Mouse (Mus musculus) limb, embryonic 11.5 days (tissue): ENCODE data around the gene Mtln. TPM values are rescaled to one million over a fixed set of nuclear protein-coding genes. Genes with fewer than 3 reads are reported as not detected.

Source experiments
- ATAC-seq: fragments of 200-750 bp; cut with Nextera tagmentation; 2 replicates; pipeline ENCODE4 v1.8.0; 2017; ENCODE audit warnings: low read depth; ENCODE audit not compliant: insufficient number of reproducible peaks, low FRiP score, low TSS enrichment
- DNase-seq: peaks from one replicate; pipeline ENCODE4 v3.0.0-alpha.2; 2015; ENCODE audit warnings: low spot score
- H3K27ac ChIP-seq: fragments of 300-500 bp; sonication (generic); replicated peaks from 2 replicates; pipeline ENCODE4 v1.5.1; 2014; ENCODE audit warnings: low read depth, mild to moderate bottlenecking, low read length
- H3K27me3 ChIP-seq: fragments of 300-500 bp; sonication (generic); 2 replicates; pipeline ENCODE4 v1.6.1; 2014; ENCODE audit warnings: mild to moderate bottlenecking, low read length, mixed read lengths; ENCODE audit not compliant: control insufficient read depth, insufficient read depth
- H3K36me3 ChIP-seq: fragments of 300-500 bp; sonication (generic); 2 replicates; pipeline ENCODE4 v1.6.1; 2014; ENCODE audit warnings: mild to moderate bottlenecking, low read length, moderate library complexity, mixed read lengths; ENCODE audit not compliant: control insufficient read depth, insufficient read depth
- H3K4me1 ChIP-seq: fragments of 300-500 bp; sonication (generic); 2 replicates; pipeline ENCODE4 v1.6.1; 2014; ENCODE audit warnings: low read length, mixed read lengths; ENCODE audit not compliant: control insufficient read depth, insufficient read depth
- H3K4me2 ChIP-seq: fragments of 300-500 bp; sonication (generic); 2 replicates; pipeline ENCODE4 v1.6.1; 2014; ENCODE audit warnings: low read depth, mild to moderate bottlenecking, moderate library complexity; ENCODE audit not compliant: severe bottlenecking
- H3K4me3 ChIP-seq: fragments of 300-500 bp; sonication (generic); 2 replicates; pipeline ENCODE4 v1.5.1; 2014; ENCODE audit warnings: low read depth, low read length
- H3K9ac ChIP-seq: fragments of 300-500 bp; sonication (generic); 2 replicates; pipeline ENCODE4 v1.6.1; 2014; ENCODE audit warnings: mild to moderate bottlenecking, low read length
- H3K9me3 ChIP-seq: fragments of 300-500 bp; sonication (generic); 2 replicates; pipeline ENCODE4 v1.6.1; 2016; ENCODE audit warnings: low read length; ENCODE audit not compliant: control insufficient read depth
- WGBS: fragments of 180-500 bp; shearing (Covaris S2); extraction: QIAGEN DNeasy Blood & Tissue Kit; methylation state at CpG from one replicate; pipeline ENCODE4 v1.1.7; 2014; 5-methylcytosine and 5-hydroxymethylcytosine counted together
- polyA plus RNA-seq: library from polyadenylated mRNA; unstranded; fragments of >200 nt; fragmentation: Nextera tagmentation; extraction: Ambion mirVana; gene quantifications from 2 replicates; pipeline ENCODE4 v1.2.1, GENCODE M21; 2014

Mtln gene
- polyA plus RNA-seq: 17.6 and 19.6 TPM in 2 replicates

- peak within 1 kb of the TSS; percentile 79 for H3K9ac ChIP-seq
- no peaks in the 10 kb centered on the region for H3K36me3 ChIP-seq
- peaks cover 4% of the 10 kb centered on the region; the same call in 1 of the 2 replicates for H3K4me1 ChIP-seq
- ATAC-seq (peak; percentile 92), DNase-seq (peak; percentile 89)
- 2% methylated on average over 37 of the region's 37 CpGs for WGBS
- H3K27me3 ChIP-seq: no peaks in the 10 kb centered on the region
- peak within 1 kb of the TSS; percentile 64 for H3K4me3 ChIP-seq
- peak within 1 kb of the TSS; percentile 77 for H3K27ac ChIP-seq
- peak within 1 kb of the TSS; percentile 43 for H3K4me2 ChIP-seq
- H3K9me3 ChIP-seq: no peaks in the 10 kb centered on the region
Observed at GRCm38 (mm10) chr2:127791919-127792603, at the start of gene Mtln. Mtln (minus strand) TSS chr2:127792488.

- no peak overlapping the region for H3K4me2 ChIP-seq
- no peaks in the 10 kb centered on the region for H3K36me3 ChIP-seq
- ATAC-seq (no peak), DNase-seq (no peak)
- no peaks in the 10 kb centered on the region for H3K4me1 ChIP-seq
- H3K27me3 ChIP-seq: peaks cover 18% of the 10 kb centered on the region
- H3K27ac ChIP-seq: no peak overlapping the region
- H3K9ac ChIP-seq: no peak overlapping the region
- H3K9me3 ChIP-seq: no peaks in the 10 kb centered on the region
- H3K4me3 ChIP-seq: no peak overlapping the region
- WGBS: 89% methylated on average over 1 of the region's 1 CpGs
Observed at GRCm38 (mm10) chr2:127841402-127841801, 49.1 kb upstream of the Mtln start.

GRCm38 (mm10) chr2:127839425-127839824, 47.1 kb upstream of the Mtln start:
- 24% methylated on average over 11 of the region's 11 CpGs for WGBS
- Histone ChIP-seq H3K4me2 (no peak overlapping the region), H3K9ac (no peak overlapping the region), H3K4me3 (no peak overlapping the region), H3K36me3 (no peaks in the 10 kb centered on the region), H3K27ac (no peak overlapping the region), H3K27me3 (peaks cover 18% of the 10 kb centered on the region), H3K4me1 (no peaks in the 10 kb centered on the region), H3K9me3 (no peaks in the 10 kb centered on the region)
- ATAC-seq (no peak), DNase-seq (no peak)

- peaks cover 18% of the 10 kb centered on the region for H3K27me3 ChIP-seq
- no peak for DNase-seq
- WGBS: 73% methylated on average over 7 of the region's 7 CpGs
Observed at GRCm38 (mm10) chr2:127838576-127838975, 46.3 kb upstream of the Mtln start, which contains the start of gene Acoxl. Acoxl (plus strand) TSS chr2:127838876.

GRCm38 (mm10) chr2:127832833-127833190, 40.5 kb upstream of the Mtln start:
- H3K9me3 ChIP-seq: no peaks in the 10 kb centered on the region
- DNase-seq (no peak), ATAC-seq (no peak)
- no peaks in the 10 kb centered on the region for H3K36me3 ChIP-seq
- H3K27me3 ChIP-seq: no peaks in the 10 kb centered on the region
- no peak overlapping the region for H3K27ac ChIP-seq
- H3K4me3 ChIP-seq: no peak overlapping the region
- H3K4me1 ChIP-seq: no peaks in the 10 kb centered on the region
- H3K4me2 ChIP-seq: no peak overlapping the region
- 23% methylated on average over 2 of the region's 2 CpGs for WGBS
- H3K9ac ChIP-seq: no peak overlapping the region

More at GRCm38 (mm10) chr2:127838576-127838975, 46.3 kb upstream of the Mtln start, which contains the start of gene Acoxl:
- Histone ChIP-seq H3K27ac (no peak within 1 kb of the TSS), H3K4me1 (no peaks in the 10 kb centered on the region), H3K4me2 (no peak within 1 kb of the TSS), H3K9ac (no peak within 1 kb of the TSS), H3K36me3 (no peaks in the 10 kb centered on the region), H3K4me3 (no peak within 1 kb of the TSS), H3K9me3 (no peaks in the 10 kb centered on the region)
- ATAC-seq: no peak

- DNase-seq (no peak), ATAC-seq (peak; percentile 55)
- 45% methylated on average over 11 of the region's 11 CpGs for WGBS
- Histone ChIP-seq H3K9ac (no peak overlapping the region), H3K4me1 (no peaks in the 10 kb centered on the region), H3K9me3 (no peaks in the 10 kb centered on the region), H3K4me2 (peak overlapping the region; percentile 33; the same call in 1 of the 2 replicates), H3K36me3 (peaks cover under 1% of the 10 kb centered on the region; the same call in 1 of the 2 replicates), H3K4me3 (peak overlapping the region; percentile 68; the same call in 1 of the 2 replicates), H3K27ac (no peak overlapping the region), H3K27me3 (no peaks in the 10 kb centered on the region)
Observed at GRCm38 (mm10) chr2:127832103-127832832, 40.0 kb upstream of the Mtln start.

- Histone ChIP-seq H3K9me3 (no peaks in the 10 kb centered on the region), H3K36me3 (peaks cover 4% of the 10 kb centered on the region), H3K4me1 (no peaks in the 10 kb centered on the region), H3K27me3 (no peaks in the 10 kb centered on the region), H3K4me2 (peak within 1 kb of the TSS; percentile 48), H3K27ac (no peak within 1 kb of the TSS), H3K4me3 (peak within 1 kb of the TSS; percentile 68), H3K9ac (peak within 1 kb of the TSS; percentile 51)
- WGBS: 1% methylated on average over 56 of the region's 56 CpGs
- peak; percentile 95 for ATAC-seq
- DNase-seq: peak; percentile 96
Observed at GRCm38 (mm10) chr2:127831401-127832102, 39.3 kb upstream of the Mtln start, which contains the start of gene Bub1. Bub1 (minus strand) TSS chr2:127831865.

GRCm38 (mm10) chr2:127789651-127790270, 2.5 kb downstream of the Mtln start:
- Histone ChIP-seq H3K9me3 (no peaks in the 10 kb centered on the region), H3K27me3 (no peaks in the 10 kb centered on the region), H3K27ac (no peak overlapping the region), H3K4me2 (peak overlapping the region; percentile 62; the same call in 1 of the 2 replicates), H3K36me3 (no peaks in the 10 kb centered on the region), H3K9ac (no peak overlapping the region), H3K4me1 (peaks cover 4% of the 10 kb centered on the region; the same call in 1 of the 2 replicates), H3K4me3 (peak overlapping the region; percentile 65; the same call in 1 of the 2 replicates)
- 29% methylated on average over 9 of the region's 9 CpGs for WGBS
- ATAC-seq (no peak), DNase-seq (no peak)
